Mouse (Mus musculus) splenic B cell, adult 2 months (primary cell): ENCODE results near the gene Plekhg1.

Experiments used
- DNase-seq: peaks from one replicate; pipeline ENCODE4 v3.0.0-alpha.2; 2011; ENCODE audit warnings: low read depth, low spot score
- H3K27me3 ChIP-seq: 2 replicates; pipeline ENCODE4 v1.6.1; 2012; ENCODE audit warnings: mild to moderate bottlenecking, low read length, moderate library complexity, mixed read lengths; ENCODE audit not compliant: control insufficient read depth, poor library complexity, insufficient read depth, severe bottlenecking
- H3K36me3 ChIP-seq: 2 replicates; pipeline ENCODE4 v1.6.1; 2012; ENCODE audit warnings: mild to moderate bottlenecking, low read length, moderate library complexity, mixed read lengths; ENCODE audit not compliant: control insufficient read depth, poor library complexity, insufficient read depth, severe bottlenecking

The Plekhg1 gene

DNA sequence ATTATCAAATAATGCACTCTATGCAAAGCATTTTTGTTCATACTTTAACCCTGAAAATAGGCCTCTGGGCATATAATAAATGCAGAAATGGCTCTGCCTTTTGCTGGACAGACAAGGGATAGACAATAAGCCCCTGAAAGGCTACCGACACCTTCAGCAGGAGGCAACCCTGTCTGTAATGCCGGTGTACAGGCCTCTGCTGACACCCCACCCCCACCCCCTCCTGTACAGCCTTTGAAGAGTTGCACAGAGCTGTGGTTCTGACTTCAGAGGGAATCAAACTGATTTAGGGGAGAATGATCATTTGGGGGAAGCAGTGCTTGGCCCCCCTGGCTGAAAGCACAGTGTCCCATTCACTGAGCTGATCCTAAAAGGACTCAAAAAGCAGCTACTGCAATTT, 17.8 kb upstream of the Plekhg1 start:
- DNase-seq, result no peak
- H3K27me3 ChIP-seq, result no peaks in the 10 kb centered on the region
- no peaks in the 10 kb centered on the region for H3K36me3 ChIP-seq

GRCm38 (mm10) chr10:3724665-3725064, 15.5 kb upstream of the Plekhg1 start:
- DNase-seq, result no peak
- Histone ChIP-seq H3K36me3 (no peaks in the 10 kb centered on the region), H3K27me3 (no peaks in the 10 kb centered on the region)

- DNase-seq, result no peak
- H3K27me3 ChIP-seq, result no peaks in the 10 kb centered on the region
- no peaks in the 10 kb centered on the region for H3K36me3 ChIP-seq
These were observed 10.5 kb upstream of the Plekhg1 start for GRCm38 (mm10) chr10:3729666-3730065.

DNA sequence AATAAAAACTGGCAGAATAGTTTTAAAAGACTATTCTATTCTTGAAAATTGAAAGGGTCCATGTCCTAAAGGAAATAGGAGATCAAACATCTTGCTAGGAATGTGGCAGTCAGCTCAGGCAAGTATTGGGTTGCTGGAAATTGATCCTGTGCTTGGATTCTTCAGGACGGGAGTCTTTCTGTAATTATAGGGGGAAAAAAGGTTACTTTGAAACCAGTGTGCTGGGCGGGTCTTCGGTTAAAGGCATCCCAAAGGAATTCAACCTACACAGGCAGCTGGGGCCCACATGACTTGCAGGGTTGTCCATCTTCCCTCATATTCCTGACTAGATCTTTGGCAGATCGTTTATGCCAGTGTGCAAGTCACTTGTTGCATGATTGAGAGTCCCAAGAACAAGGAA, 9.8 kb upstream of the Plekhg1 start:
- Histone ChIP-seq H3K36me3 (no peaks in the 10 kb centered on the region), H3K27me3 (no peaks in the 10 kb centered on the region)
- DNase-seq, result no peak

DNA sequence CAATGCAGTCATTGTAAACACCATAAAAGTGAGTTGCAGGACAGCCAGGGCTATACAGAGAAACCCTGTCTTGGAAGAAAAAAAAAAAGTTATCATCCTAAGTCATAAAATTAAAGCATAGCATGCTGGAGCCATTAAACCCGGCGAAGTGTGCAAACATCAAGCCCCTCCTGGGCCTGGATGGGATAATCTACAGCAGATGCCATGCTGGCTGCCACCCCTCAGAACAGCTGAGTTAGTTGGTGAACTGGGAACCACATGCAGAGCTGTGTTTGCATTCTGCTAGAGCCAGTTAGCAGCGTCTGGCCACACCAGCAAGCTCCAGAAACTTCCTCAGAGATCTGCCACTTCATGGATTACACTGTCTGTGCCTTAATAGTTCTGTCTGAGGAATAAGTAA, 3.1 kb upstream of the Plekhg1 start:
- DNase-seq, result no peak
- Histone ChIP-seq H3K27me3 (no peaks in the 10 kb centered on the region), H3K36me3 (no peaks in the 10 kb centered on the region)

- Histone ChIP-seq H3K27me3 (no peaks in the 10 kb centered on the region), H3K36me3 (no peaks in the 10 kb centered on the region)
- peak; percentile 36 for DNase-seq
These were observed 582 bp downstream of the Plekhg1 start for GRCm38 (mm10) chr10:3740504-3741388.

GRCm38 (mm10) chr10:3741791-3742190, 1.6 kb downstream of the Plekhg1 start:
- H3K27me3 ChIP-seq, result no peaks in the 10 kb centered on the region
- H3K36me3 ChIP-seq, result no peaks in the 10 kb centered on the region
- DNase-seq, result no peak

- Histone ChIP-seq H3K36me3 (no peaks in the 10 kb centered on the region), H3K27me3 (no peaks in the 10 kb centered on the region)
- DNase-seq, result no peak
These were observed 2.9 kb downstream of the Plekhg1 start for GRCm38 (mm10) chr10:3743069-3743468.

- Histone ChIP-seq H3K27me3 (no peaks in the 10 kb centered on the region), H3K36me3 (no peaks in the 10 kb centered on the region)
- no peak for DNase-seq
These were observed 3.7 kb downstream of the Plekhg1 start for GRCm38 (mm10) chr10:3743826-3744225.

GRCm38 (mm10) chr10:3746794-3747518, 6.8 kb downstream of the Plekhg1 start:
- H3K27me3 ChIP-seq, result no peaks in the 10 kb centered on the region
- no peaks in the 10 kb centered on the region for H3K36me3 ChIP-seq
- no peak for DNase-seq

DNA sequence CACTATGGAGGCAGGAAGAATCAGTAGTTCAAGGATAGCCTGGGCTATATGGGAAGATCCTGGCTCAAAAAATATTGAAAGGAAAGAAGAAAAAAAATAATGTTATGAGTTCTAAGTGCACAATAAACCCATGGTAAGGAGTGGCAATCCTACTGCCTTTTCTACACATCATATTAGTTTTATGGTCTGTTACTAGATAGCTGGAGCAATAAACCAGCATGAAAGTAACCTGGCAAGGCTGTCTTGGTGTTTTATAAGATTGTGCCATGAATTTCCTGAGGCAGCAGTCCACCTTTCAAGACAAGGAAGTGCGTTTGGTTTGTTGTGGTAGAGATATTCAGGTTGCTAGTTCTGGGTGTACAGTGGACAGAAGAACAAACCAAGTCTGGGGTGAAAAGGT, 9.4 kb downstream of the Plekhg1 start:
- no peak for DNase-seq
- H3K27me3 ChIP-seq, result no peaks in the 10 kb centered on the region

GRCm38 (mm10) chr10:3761992-3762391, 21.8 kb downstream of the Plekhg1 start:
- DNase-seq, result no peak
- Histone ChIP-seq H3K36me3 (no peaks in the 10 kb centered on the region), H3K27me3 (no peaks in the 10 kb centered on the region)

More for the DNA sequence above, 9.4 kb downstream of the Plekhg1 start:
- no peaks in the 10 kb centered on the region for H3K36me3 ChIP-seq

DNA sequence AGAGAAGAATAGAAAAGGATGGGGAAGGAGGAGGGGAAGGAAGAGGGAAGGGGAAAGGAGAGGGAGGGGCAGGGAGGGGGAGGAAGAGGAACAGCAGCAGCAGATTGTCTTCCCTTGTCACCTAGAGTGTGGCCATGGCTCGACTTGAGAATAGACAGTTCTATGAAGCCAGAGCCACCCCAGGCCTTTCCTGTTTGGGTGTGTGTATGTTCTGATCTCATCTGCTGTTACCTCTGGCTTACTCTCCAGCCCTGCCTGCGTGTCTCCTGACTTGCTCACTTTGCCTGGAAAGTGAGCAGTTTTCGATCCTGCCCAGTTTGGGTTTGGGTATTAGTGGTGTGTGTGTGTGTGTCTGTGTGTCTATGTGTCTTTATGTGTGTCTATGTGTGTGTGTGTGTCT, 23.0 kb downstream of the Plekhg1 start:
- DNase-seq, result no peak
- H3K36me3 ChIP-seq, result no peaks in the 10 kb centered on the region
- H3K27me3 ChIP-seq, result no peaks in the 10 kb centered on the region

DNA sequence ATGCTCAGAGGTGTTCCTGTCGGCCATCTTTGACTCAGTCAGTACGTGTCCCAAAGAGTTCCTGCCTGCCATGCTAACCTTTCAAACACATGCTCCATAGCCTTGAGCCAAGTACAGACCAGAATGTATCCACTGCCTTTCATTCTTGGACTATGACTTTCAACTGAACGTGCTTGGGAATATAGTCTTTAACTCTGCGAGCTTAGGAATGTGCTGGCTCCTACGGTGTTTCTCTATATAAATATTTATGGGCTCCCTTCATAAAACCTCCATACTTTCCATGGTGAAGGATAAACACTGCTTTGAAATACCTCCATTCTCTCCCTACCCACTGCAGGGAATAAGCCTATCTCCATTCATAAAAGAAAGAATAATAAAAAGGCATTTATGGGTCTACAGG, 29.0 kb downstream of the Plekhg1 start:
- no peak for DNase-seq
- no peaks in the 10 kb centered on the region for H3K36me3 ChIP-seq
- no peaks in the 10 kb centered on the region for H3K27me3 ChIP-seq

DNA sequence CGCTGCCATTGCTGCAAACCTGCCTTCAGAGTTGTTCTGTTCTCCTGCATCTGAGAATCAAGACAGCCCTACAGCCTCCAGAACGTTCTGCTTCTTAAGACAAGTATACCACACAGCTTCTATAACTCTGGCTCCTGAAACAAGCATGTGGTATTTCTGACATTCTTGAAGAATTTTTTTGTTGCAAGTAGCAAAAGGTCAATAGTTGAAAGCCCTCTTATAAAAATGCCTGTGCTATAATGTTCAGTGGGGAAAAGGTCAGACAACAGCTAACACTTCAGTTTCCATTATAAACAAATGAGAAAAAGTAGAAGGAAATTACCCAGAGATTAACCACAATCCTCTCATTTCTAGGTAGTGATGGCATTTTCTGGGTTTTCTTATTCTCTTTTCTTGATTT, 34.2 kb downstream of the Plekhg1 start:
- no peak for DNase-seq
- H3K27me3 ChIP-seq, result no peaks in the 10 kb centered on the region
- no peaks in the 10 kb centered on the region for H3K36me3 ChIP-seq
